ENCODE assay signal across 9 mouse cellular contexts in the genomic region with DNA sequence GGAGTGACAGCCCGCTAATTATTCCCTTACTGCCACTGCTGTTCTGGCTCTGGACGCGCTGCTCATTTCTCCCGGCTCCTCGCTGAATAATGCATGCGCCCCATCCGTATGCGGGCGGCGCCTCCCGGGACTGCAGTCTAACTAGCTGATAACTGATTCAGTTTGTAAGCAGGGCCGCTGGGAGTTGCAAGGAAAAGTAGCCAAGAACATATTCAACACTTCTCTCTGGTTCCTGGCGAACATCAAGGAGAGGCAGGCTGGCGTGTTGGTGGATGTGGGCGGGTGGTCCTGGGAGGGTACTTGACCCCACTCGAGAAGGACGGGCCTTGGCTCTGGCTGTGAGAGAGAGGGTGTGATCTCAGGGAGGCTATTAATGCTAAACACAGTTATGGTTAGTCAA. TPM values are rescaled to one million over a fixed set of nuclear protein-coding genes. Genes with fewer than 3 reads are reported as not detected.
A peak's percentile ranks its signal among the peaks of the same experiment; 100 is the strongest.
DNase-seq lines count a peak whose midpoint lies in the region; ATAC-seq lines count a peak whose summit lies in the region.
"Had no signal": no experiment of that assay in that cellular context is flagged by ENCODE, and none has a peak within 500 bp of the region (broad histone marks: within the 10 kb centered on the region; RNA-seq: fewer than 3 reads in every experiment).

No protein-coding gene starts in this region.

- H3K36me3 ChIP-seq in intestine, embryonic 14.5 days (ENCODE audit: control insufficient read depth, insufficient read depth, low read length): no peaks in the 10 kb centered on the region
- H3K36me3 ChIP-seq in midbrain, embryonic 13.5 days: no peaks in the 10 kb centered on the region

- H3K27me3 ChIP-seq in intestine, embryonic 14.5 days (replicated peaks; ENCODE audit: control insufficient read depth, insufficient read depth, low read length): no peaks in the 10 kb centered on the region
- peaks cover 3% of the 10 kb centered on the region; the same call in 1 of the 2 replicates for H3K27me3 ChIP-seq in midbrain, embryonic 13.5 days

- H3K9me3 ChIP-seq in intestine, embryonic 14.5 days (ENCODE audit: control insufficient read depth, low read length): no peaks in the 10 kb centered on the region
- no peaks in the 10 kb centered on the region for H3K9me3 ChIP-seq in midbrain, embryonic 13.5 days

- no peak for ATAC-seq in intestine, embryonic 14.5 days (replicated peaks; ENCODE audit: low FRiP score, low TSS enrichment, low read depth)
- peak; percentile 81 for ATAC-seq in midbrain, embryonic 13.5 days

- H3K9ac ChIP-seq in intestine, embryonic 14.5 days (ENCODE audit: low read length): peak overlapping the region; percentile 27
- H3K9ac ChIP-seq in midbrain, embryonic 13.5 days (replicated peaks): peak overlapping the region; percentile 6; the same call in 1 of the 2 replicates

- peak overlapping the region; percentile 75 for H3K4me2 ChIP-seq in intestine, embryonic 14.5 days (ENCODE audit: low read length)
- H3K4me2 ChIP-seq in midbrain, embryonic 13.5 days (replicated peaks): peak overlapping the region; percentile 52

- whole genome bisulfite sequencing in intestine, embryonic 14.5 days: 7% methylated on average over 17 of the region's 17 CpGs
- under 1% methylated on average over 17 of the region's 17 CpGs for WGBS in midbrain, embryonic 13.5 days

- H3K4me1 ChIP-seq in intestine, embryonic 14.5 days (replicated peaks; ENCODE audit: control insufficient read depth, insufficient read depth, low read length): peaks cover 15% of the 10 kb centered on the region
- H3K4me1 ChIP-seq in midbrain, embryonic 13.5 days (replicated peaks): peaks cover 41% of the 10 kb centered on the region
- H3K4me1 ChIP-seq: megakaryocyte, embryonic 14.5 days had no signal

- peak; percentile 55 for DNase-seq in R1 (ENCODE audit: low read depth, low spot score)
- peak; percentile 66 for DNase-seq in embryo, embryonic 9.5 days (ENCODE audit: extremely low spot score)
- peak; percentile 73 for DNase-seq in gastrocnemius, postnatal 25 days
- peak; percentile 69 for DNase-seq in intestine, embryonic 14.5 days (ENCODE audit: low spot score)
- peak; percentile 56 to 81 for DNase-seq in left cerebral cortex, adult 8-10 months (ENCODE audit: low spot score in 2 of 2)
- DNase-seq in urinary bladder, postnatal 36 days (ENCODE audit: low spot score in 2 of 2): peak; percentile 32 to 60
- DNase-seq in spleen, adult 12 weeks (ENCODE audit: low spot score): no peak

- H3K4me3 ChIP-seq in intestine, embryonic 14.5 days (ENCODE audit: low read depth, low read length): peak overlapping the region; percentile 26; the same call in 1 of the 2 replicates
- peak overlapping the region; percentile 27 for H3K4me3 ChIP-seq in midbrain, embryonic 13.5 days (replicated peaks)
- H3K4me3 ChIP-seq: megakaryocyte, embryonic 14.5 days had no signal

- no peak overlapping the region for H3K27ac ChIP-seq in intestine, embryonic 14.5 days (ENCODE audit: low read depth)
- H3K27ac ChIP-seq in midbrain, embryonic 13.5 days: peak overlapping the region; percentile 97

RNA-seq across cellular contexts. Expression of gene Gm26897, which starts 28.4 kb away (rescaled TPM):
- total RNA-seq in gastrocnemius, postnatal 25 days (2021): not detected
- not detected in 2 replicates for polyA plus RNA-seq in intestine, embryonic 14.5 days (2014; fragmentation: Nextera tagmentation; extraction: Ambion mirVana)
- not detected for total RNA-seq in left cerebral cortex, adult 8-10 months (2022)
- polyA plus RNA-seq in midbrain, embryonic 13.5 days (2015; fragmentation: Nextera tagmentation; extraction: Ambion mirVana): not detected in 2 replicates
